Mouse (Mus musculus): ENCODE measurements around the gene Lipe. TPM values are rescaled to one million over a fixed set of nuclear protein-coding genes. Genes with fewer than 3 reads are reported as not detected.

Gene Lipe
- polyA plus RNA-seq, 1 experiment from 2014 or later = 2.9 TPM

Other genes starting within 250 kb of the Lipe start
- 4.2 and 9.8 TPM in 2 replicates for gene Pou2f2, start 219.0 kb downstream of the Lipe start, polyA plus RNA-seq (2014; fragmentation: Nextera tagmentation; extraction: Ambion mirVana)
- gene Dedd2, start 178.1 kb downstream of the Lipe start, polyA plus RNA-seq (2014; fragmentation: Nextera tagmentation; extraction: Ambion mirVana) = 7.7 and 7.9 TPM in 2 replicates
- gene Zfp526, start 177.3 kb downstream of the Lipe start, polyA plus RNA-seq (2014; fragmentation: Nextera tagmentation; extraction: Ambion mirVana) = 2.5 and 3.5 TPM in 2 replicates
- gene Gsk3a, start 160.9 kb downstream of the Lipe start, polyA plus RNA-seq (2014; fragmentation: Nextera tagmentation; extraction: Ambion mirVana) = 12.6 and 15.7 TPM in 2 replicates
- gene Erf, start 147.9 kb downstream of the Lipe start, polyA plus RNA-seq (2014; fragmentation: Nextera tagmentation; extraction: Ambion mirVana) = 19.4 and 22.6 TPM in 2 replicates
- 26.6 and 27.0 TPM in 2 replicates for gene Cic, start 131.0 kb downstream of the Lipe start, polyA plus RNA-seq (2014; fragmentation: Nextera tagmentation; extraction: Ambion mirVana)
- gene Pafah1b3, start 100.7 kb downstream of the Lipe start, polyA plus RNA-seq (2014; fragmentation: Nextera tagmentation; extraction: Ambion mirVana) = 287 and 312 TPM in 2 replicates
- gene Prr19, start 97.3 kb downstream of the Lipe start, polyA plus RNA-seq (2014; fragmentation: Nextera tagmentation; extraction: Ambion mirVana) = 1.6 TPM in 2 replicates
- gene Tmem145, start 92.6 kb downstream of the Lipe start, polyA plus RNA-seq (2014; fragmentation: Nextera tagmentation; extraction: Ambion mirVana) = 0.91 and 1.3 TPM in 2 replicates
- 8.7 and 10.8 TPM in 2 replicates for gene Megf8, start 81.5 kb downstream of the Lipe start, polyA plus RNA-seq (2014; fragmentation: Nextera tagmentation; extraction: Ambion mirVana)
- 0.60 TPM in 1 of 2 replicates, not detected in the other for gene Cnfn, start 29.0 kb downstream of the Lipe start, polyA plus RNA-seq (2014; fragmentation: Nextera tagmentation; extraction: Ambion mirVana)
- not detected in 2 replicates for gene Cxcl17, start 14.2 kb upstream of the Lipe start, polyA plus RNA-seq (2014; fragmentation: Nextera tagmentation; extraction: Ambion mirVana)
- gene Ceacam1, start 78.9 kb upstream of the Lipe start, polyA plus RNA-seq (2014; fragmentation: Nextera tagmentation; extraction: Ambion mirVana) = 1.1 and 1.3 TPM in 2 replicates
- not detected in 2 replicates for gene Ceacam2, start 141.1 kb upstream of the Lipe start, polyA plus RNA-seq (2014; fragmentation: Nextera tagmentation; extraction: Ambion mirVana)
- gene Erich4, start 217.2 kb upstream of the Lipe start, polyA plus RNA-seq (2014; fragmentation: Nextera tagmentation; extraction: Ambion mirVana) = not detected in 2 replicates
- 32.4 and 36.8 TPM in 2 replicates for gene Dmac2, start 220.7 kb upstream of the Lipe start, polyA plus RNA-seq (2014; fragmentation: Nextera tagmentation; extraction: Ambion mirVana)
- 0.66 and 1.0 TPM in 2 replicates for gene B3gnt8, start 227.9 kb upstream of the Lipe start, polyA plus RNA-seq (2014; fragmentation: Nextera tagmentation; extraction: Ambion mirVana)

All from embryonic facial prominence, embryonic 11.5 days (tissue).